Mouse (Mus musculus) neural tube, embryonic 11.5 days (tissue): ENCODE data around the gene Glud1. TPM values are rescaled to one million over a fixed set of nuclear protein-coding genes. Genes with fewer than 3 reads are reported as not detected.
"Not testable (repeated sequence)": the region's sequence is repeated elsewhere in the genome, so short reads cannot be mapped to it uniquely, and the experiment has no call there.

Experiments
- ATAC-seq: fragments of 200-750 bp; cut with Nextera tagmentation; 2 replicates; pipeline ENCODE4 v1.8.0; 2017; ENCODE audit warnings: moderate number of reproducible peaks, mild to moderate bottlenecking, moderate TSS enrichment, moderate library complexity; ENCODE audit not compliant: insufficient read depth, low FRiP score, low TSS enrichment
- DNase-seq: peaks from one replicate; pipeline ENCODE4 v3.0.0-alpha.2; 2015; ENCODE audit warnings: low spot score
- H3K27ac ChIP-seq: fragments of 300-500 bp; sonication (generic); 2 replicates; pipeline ENCODE4 v1.5.1; 2014; ENCODE audit warnings: low read depth, mild to moderate bottlenecking, low read length
- H3K27me3 ChIP-seq: fragments of 300-500 bp; sonication (generic); 2 replicates; pipeline ENCODE4 v1.6.1; 2014; ENCODE audit warnings: mild to moderate bottlenecking, low read length, mixed read lengths; ENCODE audit not compliant: control insufficient read depth, insufficient read depth
- H3K36me3 ChIP-seq: fragments of 300-500 bp; sonication (generic); 2 replicates; pipeline ENCODE4 v1.6.1; 2014; ENCODE audit warnings: mild to moderate bottlenecking, low read length, moderate library complexity, mixed read lengths; ENCODE audit not compliant: control insufficient read depth, insufficient read depth
- H3K4me1 ChIP-seq: fragments of 300-500 bp; sonication (generic); 2 replicates; pipeline ENCODE4 v1.6.1; 2014; ENCODE audit warnings: low read length, mixed read lengths; ENCODE audit not compliant: control insufficient read depth, insufficient read depth
- H3K4me2 ChIP-seq: fragments of 300-500 bp; sonication (generic); 2 replicates; pipeline ENCODE4 v1.6.1; 2014; ENCODE audit warnings: low read depth, mild to moderate bottlenecking, moderate library complexity
- H3K4me3 ChIP-seq: fragments of 300-500 bp; sonication (generic); 2 replicates; pipeline ENCODE4 v1.5.1; 2014; ENCODE audit warnings: low read depth, low read length
- H3K9ac ChIP-seq: fragments of 300-500 bp; sonication (generic); 2 replicates; pipeline ENCODE4 v1.6.1; 2014; ENCODE audit warnings: mild to moderate bottlenecking, low read length
- H3K9me3 ChIP-seq: fragments of 300-500 bp; sonication (generic); 2 replicates; pipeline ENCODE4 v1.6.1; 2016; ENCODE audit warnings: low read length; ENCODE audit not compliant: control insufficient read depth
- WGBS: fragments of 180-500 bp; shearing (Covaris S2); extraction: QIAGEN DNeasy Blood & Tissue Kit; methylation state at CpG from one replicate; pipeline ENCODE4 v1.1.7; 2014; 5-methylcytosine and 5-hydroxymethylcytosine counted together
- polyA plus RNA-seq: library from polyadenylated mRNA; unstranded; fragments of >200 nt; fragmentation: Nextera tagmentation; extraction: Ambion mirVana; gene quantifications from 2 replicates; pipeline ENCODE4 v1.2.1, GENCODE M21; 2014

Gene Glud1
- polyA plus RNA-seq, 1 experiment from 2014 or later = 97.3 TPM

- DNase-seq (peak; percentile 76), ATAC-seq (peak; percentile 42; the same call in 1 of the 2 replicates)
- no peak overlapping the region for H3K27ac ChIP-seq
- H3K4me1 ChIP-seq = 0 out of 2 replicates have a peak, but pooled peaks cover 2% of the 10 kb centered on the region
- no peaks in the 10 kb centered on the region for H3K27me3 ChIP-seq
- peak overlapping the region; percentile 38 for H3K4me3 ChIP-seq
- H3K9me3 ChIP-seq = no peaks in the 10 kb centered on the region
- peak overlapping the region; percentile 82 for H3K4me2 ChIP-seq
- H3K36me3 ChIP-seq = no peaks in the 10 kb centered on the region
- H3K9ac ChIP-seq = peak overlapping the region; percentile 65
- 30% methylated on average over 18 of the region's 18 CpGs for WGBS
These were observed 52.4 kb downstream of the Glud1 start for GRCm38 (mm10) chr14:34362726-34363445.

- Histone ChIP-seq H3K4me1 (0 out of 2 replicates have a peak, but pooled peaks cover 2% of the 10 kb centered on the region), H3K27ac (no peak overlapping the region), H3K9ac (peak overlapping the region; percentile 65), H3K27me3 (no peaks in the 10 kb centered on the region), H3K9me3 (no peaks in the 10 kb centered on the region), H3K4me2 (peak overlapping the region; percentile 82), H3K4me3 (peak overlapping the region; percentile 38), H3K36me3 (no peaks in the 10 kb centered on the region)
- DNase-seq (peak; percentile 67), ATAC-seq (peak; percentile 78)
- WGBS = 2% methylated on average over 32 of the region's 32 CpGs
These were observed 53.1 kb downstream of the Glud1 start for GRCm38 (mm10) chr14:34363490-34364253.

- whole genome bisulfite sequencing = 78% methylated on average over 15 of the region's 15 CpGs
- H3K4me3 ChIP-seq = peak overlapping the region; percentile 38; the same call in 1 of the 2 replicates
- not testable (repeated sequence) for H3K4me1 ChIP-seq, H3K36me3 ChIP-seq, H3K27me3 ChIP-seq, DNase-seq, H3K27ac ChIP-seq, H3K9me3 ChIP-seq
- H3K9ac ChIP-seq = peak overlapping the region; percentile 65
- H3K4me2 ChIP-seq = peak overlapping the region; percentile 82
- 0 out of 2 replicates have a peak, but pooled peaks have one; percentile 18 for ATAC-seq
These were observed 54.0 kb downstream of the Glud1 start for GRCm38 (mm10) chr14:34364254-34365146.

- Histone ChIP-seq H3K9ac (no peak overlapping the region), H3K4me2 (no peak overlapping the region), H3K9me3 (no peaks in the 10 kb centered on the region), H3K4me1 (0 out of 2 replicates have a peak, but pooled peaks cover 2% of the 10 kb centered on the region), H3K4me3 (no peak overlapping the region), H3K36me3 (no peaks in the 10 kb centered on the region), H3K27ac (no peak overlapping the region), H3K27me3 (no peaks in the 10 kb centered on the region)
- ATAC-seq (no peak), DNase-seq (no peak)
- WGBS = 88% methylated on average over 2 of the region's 2 CpGs
These were observed 54.6 kb downstream of the Glud1 start for GRCm38 (mm10) chr14:34365147-34365507.

- no peak for DNase-seq
- Histone ChIP-seq H3K9me3 (no peaks in the 10 kb centered on the region), H3K4me3 (no peak overlapping the region), H3K4me1 (peaks cover 2% of the 10 kb centered on the region; the same call in 1 of the 2 replicates), H3K27me3 (no peaks in the 10 kb centered on the region), H3K36me3 (no peaks in the 10 kb centered on the region), H3K4me2 (no peak overlapping the region), H3K27ac (no peak overlapping the region), H3K9ac (no peak overlapping the region)
- 51% methylated on average over 3 of the region's 3 CpGs for WGBS
- no peak for ATAC-seq
These were observed 59.7 kb downstream of the Glud1 start for GRCm38 (mm10) chr14:34370203-34370602.

GRCm38 (mm10) chr14:34370921-34371320 is 60.4 kb downstream of the Glud1 start:
- Histone ChIP-seq H3K9me3 (no peaks in the 10 kb centered on the region), H3K36me3 (no peaks in the 10 kb centered on the region), H3K4me3 (no peak overlapping the region), H3K9ac (no peak overlapping the region), H3K4me2 (no peak overlapping the region), H3K4me1 (peaks cover 2% of the 10 kb centered on the region; the same call in 1 of the 2 replicates), H3K27ac (no peak overlapping the region), H3K27me3 (no peaks in the 10 kb centered on the region)
- 86% methylated on average over 3 of the region's 3 CpGs for WGBS
- DNase-seq = no peak
- no peak for ATAC-seq

GRCm38 (mm10) chr14:34371763-34372162 is 61.2 kb downstream of the Glud1 start:
- WGBS = 74% methylated on average over 2 of the region's 2 CpGs
- Histone ChIP-seq H3K36me3 (no peaks in the 10 kb centered on the region), H3K4me2 (no peak overlapping the region)

GRCm38 (mm10) chr14:34372646-34373045 is 62.1 kb downstream of the Glud1 start:
- Histone ChIP-seq H3K4me3 (no peak overlapping the region), H3K27ac (no peak overlapping the region), H3K27me3 (no peaks in the 10 kb centered on the region), H3K9me3 (no peaks in the 10 kb centered on the region), H3K36me3 (no peaks in the 10 kb centered on the region), H3K4me1 (peaks cover 2% of the 10 kb centered on the region; the same call in 1 of the 2 replicates), H3K4me2 (no peak overlapping the region), H3K9ac (no peak overlapping the region)
- peak; percentile 45 for DNase-seq
- ATAC-seq = no peak
- WGBS = 85% methylated on average over 6 of the region's 6 CpGs

More at GRCm38 (mm10) chr14:34371763-34372162, 61.2 kb downstream of the Glud1 start:
- DNase-seq = no peak
- no peak for ATAC-seq
- Histone ChIP-seq H3K9ac (no peak overlapping the region), H3K27me3 (no peaks in the 10 kb centered on the region), H3K9me3 (no peaks in the 10 kb centered on the region), H3K27ac (no peak overlapping the region), H3K4me3 (no peak overlapping the region), H3K4me1 (peaks cover 2% of the 10 kb centered on the region; the same call in 1 of the 2 replicates)
